Mouse (Mus musculus): Measurements from ENCODE around the gene Calm1.

Calm1 gene

DNA sequence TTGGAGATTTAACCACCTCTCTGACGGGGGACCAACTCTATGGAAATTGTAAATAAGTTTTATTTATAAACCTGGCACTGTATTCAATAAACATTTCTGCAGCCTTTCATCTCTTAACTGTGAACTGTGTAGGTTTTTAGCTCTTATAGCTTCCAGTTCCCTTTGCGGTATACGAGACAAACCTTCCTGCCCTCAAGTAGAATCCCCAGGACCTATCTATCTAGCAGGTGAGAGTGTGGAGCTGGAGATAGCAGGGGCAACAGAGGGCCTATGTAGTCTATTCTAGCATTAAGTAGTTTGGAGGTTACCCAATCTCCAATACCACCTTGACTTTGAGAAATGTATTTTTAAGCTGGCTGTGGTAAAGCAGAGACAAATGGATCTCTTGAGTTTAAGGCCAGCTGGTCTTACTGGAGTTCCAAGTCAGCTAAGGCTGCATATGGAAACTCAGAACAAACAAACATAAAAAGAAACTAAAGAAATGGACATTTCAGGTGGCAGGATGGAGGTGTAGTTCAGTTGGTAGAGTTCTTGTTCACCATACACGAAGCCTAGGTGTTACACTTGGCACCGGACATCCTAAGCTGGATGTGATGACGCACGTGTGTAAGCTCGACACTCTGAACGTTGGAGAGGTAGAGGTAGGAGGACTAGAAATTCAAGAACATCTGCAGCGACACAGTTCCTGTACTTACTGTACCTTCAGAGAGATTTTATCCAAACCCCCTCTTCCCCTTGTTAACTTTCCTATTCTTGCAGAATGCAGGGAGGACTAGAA lies 10.7 kb downstream of the Calm1 start:
- ChIA-PET POLR2A (interaction anchor here (0.5 to 17.0 kb wide), 21 partner anchors 8 to 503 kb away, joined by 3 to 216 read pairs (median 4); partner anchors contain the start of gene Calm1 (in 3 of the 4)), CTCF (interaction anchor here in 2 of 4 experiments (0.9 to 2.1 kb wide), 4 partner anchors 8 to 22 kb away, joined by 3 to 12 read pairs (median 6); no protein-coding TSS in a partner anchor)

DNA sequence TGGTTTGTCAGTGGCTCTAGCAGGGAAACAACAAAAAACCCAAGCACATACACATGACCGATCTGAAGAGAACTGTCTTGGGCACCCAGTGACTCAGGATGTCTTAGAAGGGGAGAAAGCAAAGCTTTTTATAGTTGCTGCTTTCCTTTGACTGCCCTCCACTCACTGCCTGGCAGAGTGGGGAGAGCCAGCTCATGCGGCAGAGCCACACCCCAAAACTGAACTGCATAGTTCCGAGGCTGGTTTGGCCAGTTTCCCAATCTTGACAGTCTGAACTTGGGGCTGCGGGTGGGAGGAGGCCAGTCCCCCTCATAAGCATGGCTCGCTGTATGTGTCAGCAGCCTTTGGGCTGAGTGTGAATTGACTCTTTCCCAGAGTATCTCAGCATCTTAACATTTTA lies 11.7 kb downstream of the Calm1 start:
- ChIA-PET POLR2A (interaction anchor here (0.7 to 17.0 kb wide), 11 partner anchors 10 to 130 kb away, joined by 3 to 216 read pairs (median 4); partner anchors contain the start of gene Calm1 (in 2 of the 4)), CTCF (interaction anchor here in 3 of 4 experiments (0.6 to 2.1 kb wide), 5 partner anchors 9 to 259 kb away, joined by 3 to 12 read pairs (median 3); no protein-coding TSS in a partner anchor)

DNA sequence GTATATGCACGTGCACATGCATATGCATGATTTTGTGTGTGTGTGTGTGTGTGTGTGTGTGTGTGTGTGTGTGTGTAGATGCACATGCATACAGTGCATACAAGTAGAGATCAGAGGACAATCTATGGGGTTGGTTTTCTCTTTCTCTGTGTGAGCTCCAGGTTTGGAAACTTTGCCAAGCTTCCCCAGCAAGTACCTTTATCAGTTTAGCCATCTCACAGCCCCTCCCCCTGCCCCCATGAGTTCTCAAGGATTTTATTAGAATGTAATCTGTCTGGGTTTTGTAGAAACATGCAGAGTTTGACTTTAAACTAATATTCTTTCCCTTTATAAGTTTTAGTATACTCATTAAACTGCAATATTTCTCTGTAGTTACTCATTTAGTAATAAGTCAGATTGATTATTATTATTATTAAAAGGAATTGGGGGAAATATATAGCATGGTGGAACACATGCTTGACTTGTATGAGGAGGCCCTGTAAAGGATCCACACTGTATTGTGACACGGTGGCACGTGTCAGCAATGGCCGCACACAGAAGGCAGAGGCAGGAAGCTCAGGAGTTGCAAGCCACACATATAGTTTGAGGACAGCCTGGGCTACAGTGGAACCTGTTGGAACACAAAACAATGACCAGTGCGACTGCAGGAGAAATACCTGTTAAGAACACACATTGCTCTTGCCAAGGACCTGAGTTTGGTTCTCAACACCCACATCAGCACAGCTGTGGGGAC lies 12.4 kb downstream of the Calm1 start:
- ChIA-PET POLR2A (interaction anchor here in 3 of 4 experiments (0.9 to 17.0 kb wide), 7 partner anchors 10 to 80 kb away, joined by 3 to 216 read pairs (median 6); partner anchors contain the start of gene Calm1 (in 2 of the 3)), CTCF (interaction anchor here in 2 of 4 experiments (1.3 to 2.1 kb wide), 2 partner anchors 9 to 10 kb away, joined by 3 to 9 read pairs; no protein-coding TSS in a partner anchor)

GRCm38 (mm10) chr12:100212397-100212796 lies 13.2 kb downstream of the Calm1 start:
- CTCF ChIA-PET, result interaction anchor here in 1 of 4 experiments (1.3 kb wide), 1 partner anchor 10 kb away, joined by 3 read pairs; no protein-coding TSS in a partner anchor
- POLR2A ChIA-PET, result interaction anchor here in 2 of 4 experiments (1.0 to 17.0 kb wide), 5 partner anchors 11 to 515 kb away, joined by 3 to 216 read pairs (median 111); partner anchors contain the start of genes Calm1 (in 2 of the 2) and Rps6ka5 (in 1 of the 2)

- POLR2A ChIA-PET, result interaction anchor here in 2 of 4 experiments (1.0 to 13.5 kb wide), 4 partner anchors 12 to 514 kb away, joined by 3 to 158 read pairs (median 57); partner anchors contain the start of genes Calm1 (in 2 of the 2) and Rps6ka5 (in 1 of the 2)
These were observed 13.9 kb downstream of the Calm1 start for GRCm38 (mm10) chr12:100213162-100213561.

GRCm38 (mm10) chr12:100214156-100214555 lies 14.9 kb downstream of the Calm1 start:
- CTCF ChIA-PET, result interaction anchor here in 1 of 4 experiments (0.6 kb wide), 1 partner anchor 31 kb away, joined by 5 read pairs; no protein-coding TSS in a partner anchor
- POLR2A ChIA-PET, result interaction anchor here in 3 of 4 experiments (0.5 to 13.5 kb wide), 5 partner anchors 10 to 868 kb away, joined by 3 to 158 read pairs (median 4); partner anchors contain the start of gene Calm1 (in 2 of the 3)

More at GRCm38 (mm10) chr12:100213162-100213561, 13.9 kb downstream of the Calm1 start:
- CTCF ChIA-PET, result no interaction called here

- ChIA-PET POLR2A (interaction anchor here in 3 of 4 experiments (0.5 to 13.5 kb wide), 5 partner anchors 9 to 567 kb away, joined by 3 to 158 read pairs (median 4); partner anchors contain the start of gene Calm1 (in 2 of the 3)), CTCF (interaction anchor here in 1 of 4 experiments (0.6 kb wide), 2 partner anchors 32 to 731 kb away, joined by 3 to 5 read pairs; no protein-coding TSS in a partner anchor)
These were observed 15.5 kb downstream of the Calm1 start for GRCm38 (mm10) chr12:100214738-100215137.

- POLR2A ChIA-PET, result interaction anchor here (0.6 to 13.5 kb wide), 55 partner anchors 8 to 661 kb away, joined by 3 to 158 read pairs (median 5); partner anchors contain the start of genes Calm1 (in 3 of the 4) and Nrde2 (in 3 of the 4)
- CTCF ChIA-PET, result interaction anchor here (0.5 to 2.4 kb wide), 13 partner anchors 14 to 723 kb away, joined by 3 to 19 read pairs (median 4); partner anchors contain the start of gene Kcnk13 (in 1 of the 4)
These were observed 17.9 kb downstream of the Calm1 start for GRCm38 (mm10) chr12:100217087-100217486.

DNA sequence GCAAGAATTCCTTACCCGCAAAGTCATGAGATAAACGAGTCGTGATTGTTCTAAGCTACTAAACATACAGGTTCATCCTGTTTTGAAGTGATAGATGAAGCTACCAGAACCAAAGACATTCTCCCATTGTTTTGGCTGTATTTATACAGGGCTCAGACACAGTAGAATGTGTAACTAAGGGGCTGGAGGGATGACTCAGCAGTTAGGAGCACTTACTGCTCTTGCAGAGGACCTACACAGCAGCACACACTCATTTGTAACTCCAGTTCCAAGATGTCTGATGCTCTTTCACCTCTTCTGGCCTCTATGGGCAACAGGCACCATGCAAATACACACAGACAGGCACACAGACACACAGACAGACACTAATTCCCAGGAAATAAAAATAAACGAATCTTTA lies 20.8 kb downstream of the Calm1 start:
- ChIA-PET POLR2A (interaction anchor here in 2 of 4 experiments (0.6 to 13.5 kb wide), 4 partner anchors 10 to 23 kb away, joined by 3 to 158 read pairs (median 58); partner anchors contain the start of gene Calm1 (in 2 of the 2)), CTCF (no interaction called here)

DNA sequence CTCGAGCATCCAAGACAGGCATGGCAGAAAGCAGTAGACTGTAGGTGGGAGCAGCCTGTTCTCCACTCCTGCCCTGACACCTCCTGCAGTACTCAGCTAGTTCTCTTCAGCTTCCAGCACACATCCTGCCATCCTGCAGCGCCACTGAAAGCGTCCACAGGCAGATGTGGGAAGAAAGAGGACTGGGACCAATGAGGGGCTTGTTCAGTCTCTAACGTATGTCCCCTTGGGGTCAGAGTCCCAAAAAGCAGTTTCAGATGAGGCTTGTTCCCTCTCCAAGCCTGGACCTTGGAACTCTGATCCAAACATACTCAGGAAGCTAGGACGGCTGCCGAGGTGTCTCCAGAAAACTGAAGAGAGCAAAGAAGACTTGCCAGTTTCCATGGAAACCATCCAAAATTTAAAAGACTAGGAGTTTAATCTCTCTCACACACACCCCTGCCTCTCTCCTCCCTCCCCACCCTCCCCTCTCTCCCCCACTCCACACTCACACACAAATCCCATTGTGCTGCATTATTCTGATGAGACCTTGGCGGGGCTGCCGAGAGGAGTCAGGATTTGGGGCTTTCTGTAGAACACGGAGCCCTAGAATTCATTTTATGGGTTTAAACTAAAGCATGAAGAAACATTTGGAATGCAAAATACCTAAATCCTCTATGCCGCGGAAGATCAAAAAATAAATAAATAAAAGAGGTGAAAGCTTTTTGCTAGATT lies 22.5 kb downstream of the Calm1 start:
- ChIA-PET CTCF (interaction anchor here (0.6 to 1.2 kb wide), 7 partner anchors 11 to 536 kb away, joined by 3 to 6 read pairs (median 3); no protein-coding TSS in a partner anchor), POLR2A (interaction anchor here (0.5 to 2.6 kb wide), 16 partner anchors 12 to 1268 kb away, joined by 3 to 6 read pairs (median 4); partner anchors contain the start of genes Calm1 (in 1 of the 4) and Nrde2 (in 1 of the 4))

GRCm38 (mm10) chr12:100222322-100222993 lies 23.2 kb downstream of the Calm1 start:
- ChIA-PET CTCF (interaction anchor here in 2 of 4 experiments (1.2 kb wide), 2 partner anchors 20 to 21 kb away, joined by 3 read pairs; no protein-coding TSS in a partner anchor), POLR2A (interaction anchor here in 2 of 4 experiments (0.5 to 3.7 kb wide), 14 partner anchors 12 to 260 kb away, joined by 3 to 15 read pairs (median 4); partner anchors contain the start of genes Calm1 (in 1 of the 2) and Nrde2 (in 1 of the 2))

DNA sequence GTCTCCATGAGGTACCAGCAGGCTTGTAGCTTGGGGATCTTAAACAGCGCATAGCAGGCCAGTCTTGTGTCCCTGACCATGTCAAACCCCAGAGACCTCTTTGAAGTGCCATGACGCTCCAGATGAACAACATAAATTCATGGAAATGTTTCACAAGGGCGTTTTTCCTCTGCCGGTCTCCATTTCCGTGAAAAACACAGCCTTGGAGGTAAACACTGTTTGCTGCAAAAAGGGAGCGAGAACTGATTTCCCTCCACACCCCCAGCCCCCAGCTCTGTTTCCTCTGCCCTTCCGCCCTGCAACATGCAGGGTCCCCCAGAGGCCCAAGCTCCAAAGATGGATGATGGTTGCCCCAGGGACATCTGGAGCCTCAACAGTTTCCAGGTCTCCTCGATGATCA lies 24.3 kb downstream of the Calm1 start:
- POLR2A ChIA-PET, result interaction anchor here in 3 of 4 experiments (0.5 to 3.7 kb wide), 11 partner anchors 12 to 806 kb away, joined by 3 to 16 read pairs (median 4); partner anchors contain the start of gene Calm1 (in 1 of the 3)
- CTCF ChIA-PET, result no interaction called here

- ChIA-PET CTCF (no interaction called here), POLR2A (interaction anchor here in 3 of 4 experiments (1.2 to 3.7 kb wide), 4 partner anchors 8 to 268 kb away, joined by 3 to 15 read pairs (median 8); no protein-coding TSS in a partner anchor)
These were observed 26.0 kb downstream of the Calm1 start for GRCm38 (mm10) chr12:100225196-100225595.

DNA sequence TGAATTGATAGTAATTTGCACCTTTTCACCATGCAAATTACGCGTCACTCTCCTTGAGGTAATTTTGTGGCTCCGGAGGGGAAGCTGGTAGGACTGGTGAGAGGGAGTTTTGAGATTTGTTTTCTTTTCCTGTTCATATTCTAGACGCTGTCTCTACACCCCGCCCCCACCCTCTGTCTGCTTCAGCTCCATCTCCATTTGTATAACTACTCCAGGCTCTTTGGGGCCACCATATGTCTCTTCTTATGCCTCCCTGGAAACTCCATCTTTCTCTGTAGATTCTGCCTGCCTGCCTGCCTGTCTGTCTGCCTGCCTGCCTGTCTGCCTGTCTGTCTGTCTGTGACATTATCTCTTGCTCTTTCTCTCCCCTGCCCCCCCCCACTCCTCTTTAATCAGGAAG lies 26.8 kb downstream of the Calm1 start:
- ChIA-PET CTCF (interaction anchor here in 1 of 4 experiments (0.7 kb wide), 1 partner anchor 254 kb away, joined by 3 read pairs; no protein-coding TSS in a partner anchor), POLR2A (interaction anchor here (0.6 to 3.7 kb wide), 15 partner anchors 8 to 293 kb away, joined by 3 to 15 read pairs (median 4); partner anchors contain the start of gene Calm1 (in 1 of the 4))

- ChIA-PET POLR2A (interaction anchor here (0.6 to 1.9 kb wide), 15 partner anchors 8 to 293 kb away, joined by 3 to 12 read pairs (median 4); partner anchors contain the start of gene Calm1 (in 1 of the 4)), CTCF (interaction anchor here in 1 of 4 experiments (0.7 kb wide), 1 partner anchor 253 kb away, joined by 3 read pairs; no protein-coding TSS in a partner anchor)
These were observed 27.4 kb downstream of the Calm1 start for GRCm38 (mm10) chr12:100226621-100227020.

Data from embryonic stem cell, embryonic (primary cell).